Mouse (Mus musculus) testis, adult 2 months (tissue): ENCODE measurements at regions not wholly inside any gene's neighbourhood (a gene's known extent, or its start where the extent isn't known, plus 50 kb on each side); places are given as distances from the start of the nearest gene placed in this dataset.

ENCODE experiments used
- CTCF ChIP-seq: fragments of 200-500 bp; IDR thresholded peaks from 2 replicates; pipeline ENCODE4 v1.5.1; 2012; ENCODE audit warnings: low read depth, mild to moderate bottlenecking, inconsistent platforms, low read length, moderate library complexity; ENCODE audit not compliant: control insufficient read depth, insufficient read depth, insufficient replicate concordance
- POLR2A ChIP-seq: fragments of 200-500 bp; IDR thresholded peaks from 2 replicates; pipeline ENCODE4 v1.6.1; 2012; ENCODE audit warnings: low read depth, mild to moderate bottlenecking, inconsistent platforms, low read length, moderate library complexity; ENCODE audit not compliant: control insufficient read depth

DNA sequence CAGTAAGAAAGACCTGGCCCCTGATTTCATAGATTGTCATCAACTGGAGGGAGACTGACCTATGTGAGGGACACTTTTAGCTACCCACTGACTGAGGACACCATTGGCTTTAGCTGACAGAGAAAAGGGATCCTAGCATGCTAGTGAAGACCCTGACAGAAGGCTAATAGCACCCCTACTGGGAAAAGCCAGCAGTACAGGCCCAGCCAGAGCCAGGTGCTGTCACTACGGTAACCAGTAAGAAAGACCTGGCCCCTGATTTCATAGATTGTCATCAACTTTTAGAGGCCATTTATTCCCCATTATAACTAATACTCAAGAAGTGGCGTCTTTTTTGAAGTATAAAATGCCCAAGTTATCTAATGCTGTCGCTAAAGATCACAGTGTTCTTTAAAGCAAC lies 70.2 kb upstream of the Hk2 start:
- TF ChIP-seq CTCF: no peak
- no peak for TF ChIP-seq POLR2A
